Mouse (Mus musculus) retina, postnatal 1 day (tissue): Measurements from ENCODE around the gene Afap1.

Experiments
- DNase-seq: peaks from one replicate; pipeline ENCODE4 v3.0.0-alpha.2; 2012

Afap1 gene

DNA sequence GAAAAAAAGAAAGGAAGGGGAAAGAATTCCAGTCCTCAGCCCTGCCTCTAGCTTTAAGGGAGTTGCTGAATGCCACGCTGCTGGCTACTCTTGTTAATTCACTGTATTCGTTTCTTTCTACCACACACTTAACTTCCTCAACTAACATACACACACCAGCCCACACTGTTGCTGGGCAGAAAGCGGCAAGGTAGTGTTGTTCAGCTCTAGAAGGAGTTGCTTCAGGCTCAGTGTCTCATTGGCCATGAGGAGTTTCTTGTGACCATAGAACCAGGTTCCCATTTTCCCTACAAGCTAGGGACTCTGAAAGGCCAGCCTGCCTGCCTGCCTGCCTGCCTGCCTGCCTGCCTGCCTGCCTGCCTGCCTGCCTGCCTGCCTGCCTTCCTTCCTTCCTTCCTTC, 5.9 kb downstream of the Afap1 start:
- no peak for DNase-seq

DNA sequence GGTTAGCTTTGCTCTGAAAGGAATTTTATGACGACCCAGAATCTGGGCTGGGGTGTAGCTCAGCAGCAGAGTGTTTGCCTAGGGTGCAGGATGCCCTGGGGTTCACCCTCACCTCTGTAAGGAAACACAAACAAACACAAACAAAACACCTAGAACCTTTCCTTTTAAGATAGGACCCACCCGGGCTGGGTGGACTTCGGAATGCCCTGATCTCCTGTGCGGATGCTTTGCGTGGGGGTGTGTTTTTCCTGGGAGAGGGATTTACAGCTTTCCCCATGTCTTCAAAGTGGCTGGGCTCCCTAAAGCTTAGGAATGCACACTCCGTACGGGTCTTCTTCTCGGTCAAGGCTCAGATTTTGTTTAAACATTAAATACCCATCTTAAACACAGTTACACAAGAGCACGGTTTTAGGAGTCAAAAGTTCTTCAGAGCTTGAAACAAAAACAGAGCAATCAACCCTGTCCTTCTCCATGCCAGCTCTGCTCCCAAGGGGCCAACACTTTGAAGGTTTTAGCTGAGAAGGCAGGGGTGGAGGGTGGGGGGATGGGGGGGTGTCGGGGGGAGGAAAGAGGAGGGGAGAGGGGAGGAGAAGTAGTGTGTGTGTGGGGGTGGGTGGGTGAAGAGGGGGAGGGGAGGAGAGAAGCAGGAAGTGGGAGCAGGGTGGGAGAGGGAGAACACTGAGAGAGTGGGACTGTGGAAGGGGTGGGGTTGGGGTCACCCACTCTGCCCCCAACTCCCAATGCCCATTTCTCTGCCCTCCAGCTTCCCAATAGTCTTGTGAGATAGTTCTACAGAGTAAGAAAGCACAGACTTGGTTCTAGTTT, 7.5 kb downstream of the Afap1 start:
- no peak for DNase-seq

DNA sequence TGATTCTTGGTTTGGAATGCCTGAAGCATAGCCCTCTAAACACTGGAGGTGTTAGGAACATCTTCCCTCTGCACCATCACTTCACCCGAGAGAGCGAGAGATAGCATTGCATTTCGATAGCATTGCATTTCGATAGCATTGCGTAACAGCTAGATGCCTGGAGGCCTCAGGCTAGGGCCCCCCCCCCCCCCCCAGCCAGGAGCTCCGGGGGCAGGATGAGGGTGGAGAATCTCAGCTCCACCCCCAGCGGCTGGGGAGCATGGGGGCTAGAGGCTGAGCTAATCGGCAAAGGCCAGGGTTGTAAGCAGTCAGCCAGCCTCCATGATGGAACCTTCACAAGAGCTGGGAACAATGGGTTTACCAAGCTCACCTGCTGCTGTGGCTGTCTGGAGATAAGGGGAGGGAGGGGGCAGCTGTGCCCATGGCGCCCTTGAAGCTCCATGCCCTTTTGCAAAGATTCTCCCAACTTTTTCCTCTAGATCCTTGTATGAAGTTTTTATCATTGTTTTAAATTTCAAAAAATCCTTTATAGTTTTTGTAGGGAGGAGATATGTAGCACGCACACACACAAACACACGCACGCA, 8.2 kb downstream of the Afap1 start:
- DNase-seq = peak; percentile 38

DNA sequence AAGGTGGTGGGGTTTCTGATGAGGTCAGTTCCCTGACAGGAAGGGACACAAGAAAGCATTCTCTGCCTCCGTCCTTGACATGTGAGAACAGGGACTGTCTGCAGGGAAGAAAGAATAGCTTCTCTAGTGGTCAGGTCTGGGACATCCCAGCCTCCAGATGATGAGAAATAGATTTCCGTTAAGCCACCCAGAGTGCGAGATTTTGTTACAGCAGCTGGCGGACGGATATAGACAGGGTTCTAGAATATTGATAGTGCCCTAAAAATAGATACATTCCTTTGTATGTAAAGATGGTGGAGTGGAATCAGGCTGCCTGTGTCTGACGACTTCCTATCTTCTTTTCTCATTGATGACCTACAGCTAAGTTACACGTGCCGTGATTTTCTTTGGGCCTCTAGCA, 10.3 kb downstream of the Afap1 start:
- no peak for DNase-seq

DNA sequence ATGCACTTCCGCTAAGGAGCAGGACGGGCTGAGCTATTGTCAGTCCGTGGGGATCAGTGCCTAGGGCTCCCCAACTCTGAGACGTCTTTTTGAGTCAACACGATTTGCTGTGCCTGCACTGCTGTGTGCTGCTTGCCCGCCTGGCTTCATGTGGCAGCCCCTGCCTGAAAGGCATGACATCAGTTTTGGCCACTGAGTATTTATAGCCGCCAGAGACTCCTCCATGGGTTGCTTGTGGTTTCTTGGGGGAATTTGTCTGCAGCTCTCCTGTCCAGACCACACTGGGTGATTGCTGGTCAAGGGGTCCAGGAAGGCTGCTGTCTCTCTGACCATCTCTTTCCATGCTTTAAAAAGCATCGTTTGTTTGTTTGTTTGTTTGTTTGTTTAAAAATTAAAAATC, 12.2 kb downstream of the Afap1 start:
- DNase-seq = no peak

DNA sequence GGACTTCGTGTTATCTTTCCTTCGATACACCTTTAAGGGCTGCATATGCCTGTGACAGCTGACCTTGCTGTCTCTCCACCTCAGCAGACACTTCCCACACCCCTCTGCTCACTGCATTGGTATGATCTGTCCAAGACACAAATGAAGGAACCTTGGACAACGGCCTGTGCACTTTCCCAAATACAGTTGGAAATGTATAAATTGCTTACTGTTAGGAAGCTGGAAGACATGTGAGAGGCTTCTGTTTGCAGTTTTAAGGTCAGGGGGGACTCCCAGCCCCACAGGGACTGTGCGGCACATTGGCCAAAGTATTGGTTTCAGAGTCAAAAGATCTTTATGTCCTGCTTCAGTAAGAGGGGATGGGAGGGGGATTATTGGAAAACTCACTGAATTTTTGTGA, 14.0 kb downstream of the Afap1 start:
- no peak for DNase-seq

DNA sequence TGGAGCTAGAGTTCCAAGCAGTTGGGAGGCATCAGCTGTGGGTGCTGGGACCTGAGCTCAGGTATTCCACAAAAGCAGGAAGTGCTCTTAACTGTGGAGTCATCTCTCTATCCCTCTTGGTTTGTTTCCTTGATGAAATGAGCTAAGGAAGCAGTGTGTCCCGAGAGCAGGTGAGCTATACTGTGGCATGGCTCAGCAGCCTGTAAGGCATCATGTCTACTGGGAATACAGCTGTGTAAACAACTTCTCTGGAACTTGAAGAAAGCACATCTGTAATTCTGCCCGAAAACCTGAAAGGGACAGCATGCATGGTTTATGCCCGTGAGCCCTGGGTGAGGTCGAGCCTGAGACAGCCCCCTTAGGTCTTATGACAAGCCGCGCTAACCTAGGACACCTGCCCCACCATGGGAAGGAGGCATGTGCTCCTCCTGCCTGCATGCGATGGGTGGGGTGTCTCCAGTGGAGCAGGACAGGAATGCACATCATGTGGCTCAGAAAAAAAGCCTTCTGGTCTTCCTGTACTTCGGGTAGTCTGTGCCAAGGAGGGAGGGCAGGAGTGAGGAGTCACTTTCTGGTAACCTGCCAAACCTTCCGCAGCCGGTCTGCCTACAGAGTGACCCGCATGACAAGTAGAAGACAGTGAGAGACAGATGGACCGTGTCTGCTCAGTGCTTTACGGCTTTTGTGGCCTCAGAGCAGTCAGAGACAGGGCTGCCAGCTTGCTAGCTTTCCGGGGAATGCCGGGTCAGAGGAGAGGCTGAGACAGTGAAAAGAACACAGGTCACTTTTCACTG, 14.7 kb downstream of the Afap1 start:
- peak; percentile 90 for DNase-seq

DNA sequence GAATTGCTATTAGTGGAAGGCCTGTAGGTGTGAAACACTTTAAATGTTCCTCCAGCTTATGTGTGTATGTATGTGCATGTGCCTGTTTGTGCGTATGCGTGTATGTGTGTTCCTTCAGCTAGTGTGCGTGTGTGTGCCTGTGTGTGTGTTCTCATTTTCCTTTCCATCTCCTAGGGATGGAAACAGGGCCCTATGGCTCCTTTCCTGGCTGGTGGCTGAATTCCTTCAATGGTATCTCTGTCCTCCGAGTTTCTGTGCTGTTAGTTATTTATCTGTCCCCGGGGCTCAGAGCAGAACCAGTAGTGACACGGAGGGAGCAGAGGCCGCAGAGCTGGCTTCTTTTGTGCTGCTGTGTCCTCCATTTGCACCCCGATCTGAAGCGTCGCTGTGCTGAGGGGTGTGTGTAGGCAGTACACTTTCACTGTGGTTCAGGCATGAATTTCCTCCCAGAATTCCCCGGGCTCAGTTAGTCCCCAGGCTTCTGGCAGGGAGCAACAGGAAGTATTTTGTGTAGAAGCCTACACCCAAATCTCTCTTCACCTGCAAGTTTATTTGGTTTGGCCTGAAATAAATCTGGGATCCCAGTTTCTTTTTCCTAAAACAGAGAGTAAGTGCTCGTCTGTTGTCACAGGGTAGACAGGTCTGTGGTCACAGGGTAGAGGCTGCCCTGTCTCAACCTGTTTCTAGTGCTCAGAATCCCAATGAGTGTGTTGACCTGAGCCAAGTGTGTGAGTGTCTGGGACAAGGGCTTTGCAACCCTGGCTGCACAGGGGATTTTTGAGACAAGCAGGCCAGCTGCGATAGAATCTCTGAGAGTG, 15.7 kb downstream of the Afap1 start:
- DNase-seq = no peak

DNA sequence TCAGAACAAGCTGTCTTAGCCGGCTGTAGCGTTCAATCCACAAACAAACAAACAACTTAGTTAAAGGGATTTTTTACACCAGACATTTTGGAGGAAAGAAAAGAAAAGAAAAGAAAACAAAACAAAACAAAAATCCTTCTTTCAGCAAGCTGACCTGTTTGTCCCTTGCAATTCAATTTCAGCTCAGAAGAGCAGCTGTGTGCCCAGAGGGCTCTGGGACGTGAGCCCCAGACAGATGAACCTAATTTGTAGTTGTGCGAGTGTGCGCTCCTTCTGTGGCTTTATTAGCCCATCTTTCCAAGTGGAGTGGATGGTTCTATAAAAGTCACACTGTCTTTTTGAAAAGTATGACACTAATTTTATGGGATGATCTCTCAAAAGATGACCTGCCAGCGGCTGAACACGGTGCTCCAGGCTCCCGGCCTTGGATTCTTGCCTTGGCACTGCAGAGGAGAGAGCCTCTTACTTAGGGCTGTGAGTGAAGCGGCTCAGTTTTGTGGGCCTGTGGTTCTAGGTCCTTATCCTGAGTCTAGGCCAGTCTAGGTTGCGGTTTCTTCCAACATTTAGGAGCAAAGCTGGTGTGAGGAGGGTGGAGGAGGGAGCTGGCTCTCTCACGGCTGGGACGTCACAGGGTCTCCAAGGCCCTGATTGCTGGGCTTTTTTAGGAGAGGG, 22.6 kb downstream of the Afap1 start:
- DNase-seq = peak; percentile 39

DNA sequence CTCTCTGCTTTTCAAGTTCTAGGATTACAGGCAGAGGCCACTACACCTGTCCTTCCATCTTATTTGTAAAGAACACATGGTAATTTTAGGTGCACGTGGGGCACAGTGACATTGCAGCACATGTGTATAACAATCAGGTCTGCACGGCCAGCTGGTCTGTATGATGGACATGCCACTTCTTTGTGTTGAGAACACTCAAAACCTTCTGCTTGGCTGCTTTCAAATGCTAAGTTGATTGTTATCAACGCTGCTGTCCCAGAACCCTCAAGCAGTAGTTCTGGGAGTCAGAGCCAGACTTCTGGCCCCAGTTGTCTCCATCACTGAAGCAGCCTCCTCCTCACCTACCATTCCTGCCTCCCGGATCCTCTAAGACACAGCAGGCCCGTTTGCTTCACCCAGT, 23.5 kb downstream of the Afap1 start:
- DNase-seq = peak; percentile 64

DNA sequence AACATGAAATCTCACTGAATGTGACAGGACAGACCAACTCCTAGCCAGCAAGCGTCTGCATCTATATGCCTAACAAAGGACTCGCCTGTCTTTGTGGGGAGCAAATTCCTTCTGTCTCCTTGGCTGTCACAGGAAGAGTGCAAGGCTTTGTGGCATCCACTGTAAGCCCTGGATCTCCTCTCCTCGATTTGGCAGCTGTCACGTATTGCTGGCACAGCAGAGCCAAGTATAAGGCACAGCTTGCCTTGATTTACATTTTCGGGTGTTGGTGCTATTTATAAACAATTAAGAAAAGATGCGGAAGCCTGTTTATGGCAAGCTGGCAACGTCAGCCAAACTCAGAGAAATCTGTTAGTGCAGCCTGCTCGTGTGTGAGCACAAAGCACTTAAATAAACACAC, 25.3 kb downstream of the Afap1 start:
- peak; percentile 45 for DNase-seq

DNA sequence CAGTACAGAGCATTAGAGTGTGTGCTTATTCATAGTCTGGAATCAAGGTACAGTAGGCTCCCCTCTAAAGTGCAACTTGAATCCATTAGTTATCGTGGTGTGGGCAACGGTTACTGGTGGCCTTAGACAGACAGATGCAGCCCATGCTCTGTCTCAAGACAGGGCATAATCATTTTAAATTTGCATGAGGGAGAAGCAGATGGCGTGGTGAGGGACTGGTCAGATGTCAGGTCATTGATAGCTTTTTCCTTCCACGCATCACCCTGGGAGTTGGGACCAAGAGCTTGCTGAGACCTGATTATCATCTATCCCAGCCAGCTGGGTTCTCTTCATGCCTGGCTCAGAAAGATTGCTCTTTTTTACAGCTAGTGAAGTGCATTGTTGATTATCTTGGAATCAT, 27.0 kb downstream of the Afap1 start:
- peak; percentile 60 for DNase-seq

DNA sequence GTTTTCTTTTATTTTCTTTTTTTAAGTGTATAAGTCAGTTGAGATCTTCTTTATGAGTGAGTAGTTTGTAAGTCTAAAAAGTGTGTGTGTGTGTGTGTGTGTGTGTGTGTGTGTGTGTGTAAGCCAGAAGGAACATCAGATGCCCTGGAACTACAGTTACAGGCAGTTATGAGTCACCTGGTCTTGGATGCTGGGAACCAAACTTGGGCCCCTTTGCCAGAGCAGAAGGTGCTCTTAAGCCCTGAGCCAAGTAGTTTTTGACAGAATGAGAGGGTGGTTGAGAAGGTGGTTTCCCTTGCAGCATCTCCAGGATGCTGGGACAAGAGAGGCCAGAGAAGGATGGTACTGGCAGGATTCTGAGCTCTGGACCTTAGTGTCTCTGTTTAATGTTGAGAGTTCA, 27.4 kb downstream of the Afap1 start:
- DNase-seq = no peak

DNA sequence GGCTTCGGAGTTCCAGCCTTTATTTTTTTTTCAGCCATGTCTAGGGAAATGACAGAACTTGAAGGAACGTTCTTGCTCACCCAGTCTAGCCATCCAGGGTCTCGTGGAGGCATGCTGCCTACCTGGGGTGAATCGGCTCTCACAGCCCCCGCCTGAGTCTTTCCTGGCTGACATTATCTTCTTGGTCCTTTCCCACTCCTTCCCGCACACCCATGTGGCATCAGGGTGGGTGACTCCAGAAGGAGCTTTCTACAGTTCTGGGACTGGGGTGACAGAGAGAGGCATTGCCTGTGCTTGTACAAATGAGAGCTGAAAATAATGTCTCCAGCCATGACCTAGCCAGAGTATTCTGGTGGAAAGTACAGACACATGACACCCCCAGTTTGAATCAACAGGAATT, 28.0 kb downstream of the Afap1 start:
- no peak for DNase-seq

DNA sequence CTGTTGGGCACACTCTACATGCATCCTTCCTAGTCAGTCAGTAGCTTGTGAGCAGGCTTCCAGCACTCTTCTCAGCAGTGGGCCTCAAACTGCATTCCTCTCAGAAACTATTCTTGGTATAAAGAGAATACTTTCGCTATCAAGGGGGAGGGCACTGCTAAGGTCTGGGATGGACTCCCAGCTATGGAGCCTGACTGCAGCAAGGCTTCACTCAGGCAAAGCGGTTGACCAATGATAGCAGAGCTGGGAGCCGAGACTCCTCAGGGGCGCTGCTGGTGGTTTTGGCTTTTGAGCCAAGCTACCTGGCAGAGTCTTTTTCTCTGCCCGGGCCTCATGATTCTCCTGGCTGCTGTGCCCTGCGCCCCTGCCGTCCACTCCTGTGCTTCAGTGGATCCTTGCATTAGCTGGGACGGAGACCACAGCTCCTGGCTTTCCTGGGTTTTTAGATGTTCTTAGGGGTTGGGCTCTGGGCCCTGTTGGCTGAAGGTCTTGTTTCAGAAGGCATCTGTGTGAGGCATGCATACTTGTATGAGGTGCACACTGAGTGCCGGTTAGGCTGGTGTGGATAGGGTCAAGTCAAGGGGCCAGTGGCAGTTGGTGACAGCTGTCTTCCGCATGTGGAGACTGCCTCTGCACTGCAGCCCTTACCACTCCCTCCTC, 28.6 kb downstream of the Afap1 start:
- peak; percentile 51 for DNase-seq

DNA sequence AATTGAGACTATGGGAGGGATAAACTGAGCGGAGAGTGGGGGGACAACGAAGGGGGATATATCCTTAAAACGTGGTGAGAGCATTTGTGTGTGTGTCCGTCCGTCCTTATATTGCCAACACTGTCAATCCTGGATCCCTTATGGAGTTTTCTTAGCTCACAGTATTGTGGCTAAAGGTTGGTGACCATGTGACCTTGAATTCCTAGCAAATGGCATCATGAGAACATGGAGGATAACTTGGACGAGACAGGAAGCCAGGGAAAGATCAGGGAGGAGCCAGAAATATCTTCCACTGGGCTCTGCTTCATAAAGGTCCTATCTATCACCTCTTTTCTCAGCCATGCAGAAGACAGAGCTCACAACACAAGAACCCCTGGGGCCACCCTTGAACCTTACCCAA, 30.3 kb downstream of the Afap1 start:
- DNase-seq = no peak

DNA sequence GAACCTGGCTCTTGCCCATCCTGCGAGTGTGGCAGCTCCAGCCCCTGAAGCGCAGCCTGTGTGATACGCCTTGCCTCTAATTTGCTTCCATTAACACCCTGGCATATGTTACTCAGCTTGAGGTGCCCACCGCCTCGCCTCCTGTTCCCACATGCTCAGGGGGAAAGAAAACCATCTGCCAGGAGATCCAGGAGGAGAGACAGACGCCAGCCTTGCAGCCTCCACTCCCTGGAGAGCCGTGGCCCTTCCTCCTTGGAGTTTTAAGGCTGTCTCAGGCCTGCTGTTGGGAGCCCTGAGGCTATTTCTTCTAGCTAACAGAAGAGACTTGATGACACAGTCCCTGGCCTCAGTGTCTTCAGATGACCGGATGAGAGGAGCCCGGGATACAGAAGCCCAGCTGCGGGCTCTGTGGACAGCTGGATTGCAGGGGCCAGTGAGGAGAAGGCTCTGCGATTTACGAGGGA, 32.1 kb downstream of the Afap1 start:
- DNase-seq = peak; percentile 70

DNA sequence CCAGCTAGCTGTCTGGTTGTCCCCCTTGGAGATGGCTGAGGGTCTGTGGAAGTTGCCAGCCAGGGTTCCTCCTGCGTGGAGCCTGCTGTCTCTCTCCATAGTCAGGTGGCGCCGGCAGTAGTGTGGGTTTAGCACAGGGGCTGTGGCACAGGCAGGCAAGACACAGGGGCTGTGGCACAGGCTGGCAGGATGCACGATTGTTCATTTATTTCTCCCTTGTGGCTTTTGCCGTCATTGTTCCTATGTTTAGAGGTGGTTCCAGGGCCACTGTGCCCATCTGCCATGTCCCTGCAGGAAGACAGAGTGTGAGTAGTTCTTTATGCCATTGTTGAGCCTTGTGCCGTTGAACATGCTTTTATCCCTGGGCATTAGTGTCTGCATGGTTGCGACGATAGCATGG, 33.4 kb downstream of the Afap1 start:
- no peak for DNase-seq

DNA sequence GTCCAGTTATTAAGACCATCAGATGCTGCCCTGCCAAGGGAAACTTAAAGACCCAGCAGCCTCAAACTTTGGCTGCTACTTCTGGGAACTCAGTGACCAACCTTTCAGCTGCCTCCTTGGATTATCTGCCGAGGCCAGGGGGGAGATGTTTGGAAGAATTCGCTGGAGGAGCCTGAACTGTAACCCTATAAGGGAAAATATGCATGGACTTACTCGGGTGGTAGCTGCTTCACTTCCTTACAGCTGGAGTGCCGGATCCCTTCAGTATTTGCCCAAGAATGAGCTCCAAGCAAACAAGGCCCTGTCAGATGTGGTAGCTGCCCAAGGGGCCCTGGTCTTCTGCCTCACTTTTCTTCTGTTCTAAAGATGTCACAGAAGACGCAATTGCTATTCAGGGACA, 38.2 kb downstream of the Afap1 start:
- no peak for DNase-seq

DNA sequence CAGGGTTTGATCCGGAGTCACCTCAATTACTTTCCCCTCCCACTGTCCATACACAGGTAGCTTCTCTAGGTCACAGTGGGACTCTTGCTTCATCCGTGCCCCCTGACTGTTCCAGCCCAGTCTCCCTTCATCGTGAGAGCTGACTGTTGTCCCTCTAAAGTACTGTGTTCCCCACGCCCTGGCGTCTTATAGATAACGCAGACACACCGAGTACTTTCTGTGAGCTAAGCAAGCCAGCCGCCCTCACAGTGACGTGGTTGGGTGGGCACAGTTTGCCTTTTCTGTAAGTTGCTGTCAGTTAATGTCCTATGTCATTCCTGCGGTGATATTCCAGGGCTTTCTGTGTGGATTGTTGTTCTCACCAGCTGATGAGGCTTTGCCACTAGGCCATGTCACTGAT, 39.9 kb downstream of the Afap1 start:
- no peak for DNase-seq

DNA sequence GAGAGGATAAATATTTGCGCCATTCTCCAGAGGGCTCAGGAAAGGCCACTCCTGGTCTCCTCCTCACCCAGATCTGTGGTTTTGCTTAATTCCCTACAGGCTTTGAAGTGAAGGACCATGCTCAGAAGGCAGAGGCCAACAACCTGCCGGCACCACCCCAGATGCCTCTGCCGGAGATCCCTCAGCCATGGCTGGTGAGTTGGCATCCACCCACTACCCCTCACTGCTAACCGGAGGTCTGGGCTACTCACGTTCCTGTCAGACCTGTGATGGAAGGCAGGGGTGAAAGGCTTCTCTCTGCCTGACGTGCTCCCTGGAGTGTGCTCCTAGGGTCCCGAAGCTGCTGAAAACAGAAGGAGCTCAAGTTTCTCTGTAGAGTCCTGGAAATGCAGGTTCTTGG, 42.8 kb downstream of the Afap1 start:
- no peak for DNase-seq
